Mouse (Mus musculus): Measurements from ENCODE around the gene Arap2.

Gene Arap2

GRCm38 (mm10) chr5:62622848-62623479, 143.0 kb downstream of the Arap2 start:
- DNase-seq, result no peak

GRCm38 (mm10) chr5:62618286-62618685, 147.7 kb downstream of the Arap2 start:
- DNase-seq, result no peak

GRCm38 (mm10) chr5:62611990-62612389, 154.0 kb downstream of the Arap2 start:
- DNase-seq, result no peak

- no peak for DNase-seq
These were observed 178.6 kb downstream of the Arap2 start for GRCm38 (mm10) chr5:62587348-62587747.

- no peak for DNase-seq
These were observed 183.3 kb downstream of the Arap2 start for GRCm38 (mm10) chr5:62582643-62583042.

GRCm38 (mm10) chr5:62581699-62582098, 184.3 kb downstream of the Arap2 start:
- DNase-seq, result no peak

GRCm38 (mm10) chr5:62574336-62574844, 191.6 kb downstream of the Arap2 start:
- DNase-seq, result peak; percentile 5
